Mouse (Mus musculus) cerebral cortex, adult 2 months (tissue): ENCODE data around the gene Ddit4.

Source experiments
- WGBS: fragments of 180-500 bp; shearing (Covaris S2); methylation state at CpG from one replicate; pipeline ENCODE4 v1.1.7; 2018; 5-methylcytosine and 5-hydroxymethylcytosine counted together

The Ddit4 gene

DNA sequence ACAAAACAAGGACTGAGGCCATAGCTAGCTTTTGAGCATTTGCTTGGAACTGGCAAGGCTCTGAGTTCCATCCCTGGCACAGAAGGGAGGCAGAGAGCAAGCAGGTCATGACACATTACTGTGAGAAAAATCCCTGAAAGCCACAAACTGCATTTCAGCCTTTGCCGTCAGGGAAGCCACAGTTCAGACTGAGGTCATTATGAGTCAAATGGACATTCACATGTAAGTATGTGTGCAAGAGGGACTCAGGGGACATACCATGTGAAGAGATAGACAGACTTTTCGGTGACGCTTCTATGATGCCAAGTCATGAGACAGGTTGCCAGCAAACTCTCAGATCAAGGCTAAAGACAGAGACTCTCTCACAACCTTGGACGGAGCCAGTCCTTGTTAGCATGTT, 33.5 kb downstream of the Ddit4 start:
- WGBS: 93% methylated on average over 4 of the region's 4 CpGs

DNA sequence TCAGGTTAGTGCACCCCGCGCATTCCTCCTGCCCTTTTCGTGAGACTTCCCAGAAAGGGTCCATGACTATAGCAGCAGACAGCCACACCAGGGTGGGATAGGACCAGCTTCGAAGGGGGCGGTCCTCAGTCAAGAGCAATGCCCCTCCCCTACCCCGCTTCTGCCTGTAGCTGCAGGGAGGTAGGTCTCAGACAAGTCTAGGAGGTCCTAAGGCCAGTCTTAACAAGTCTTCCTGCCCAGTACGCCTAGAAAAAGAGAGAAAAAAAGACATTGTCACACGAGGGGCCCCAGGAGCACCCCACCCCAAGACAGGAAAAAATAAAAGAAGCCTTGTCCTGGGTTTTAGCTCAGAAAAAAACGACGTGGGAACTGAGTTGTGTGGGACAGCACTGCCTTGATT, 35.0 kb downstream of the Ddit4 start:
- 13% methylated on average over 10 of the region's 10 CpGs for WGBS

DNA sequence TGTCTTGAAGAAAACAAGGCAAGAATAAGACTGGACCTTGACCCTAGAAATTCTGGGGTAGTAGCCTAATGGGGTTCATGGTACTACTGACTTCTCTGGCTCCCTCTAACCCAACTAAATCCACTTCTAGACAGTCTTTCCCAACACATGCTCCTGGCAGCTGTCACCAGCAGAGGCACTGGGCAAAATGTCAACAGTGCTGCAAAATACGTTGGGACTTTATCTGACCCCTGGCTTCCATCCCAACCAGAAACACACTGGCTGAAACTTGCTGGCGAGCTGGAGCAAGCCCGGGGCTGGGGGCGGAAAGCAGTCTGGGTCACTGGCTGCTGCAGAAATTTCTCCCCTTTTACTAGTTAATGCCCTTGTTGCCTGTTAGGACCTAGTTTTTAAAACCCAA, 35.5 kb downstream of the Ddit4 start:
- 20% methylated on average over 4 of the region's 4 CpGs for WGBS

DNA sequence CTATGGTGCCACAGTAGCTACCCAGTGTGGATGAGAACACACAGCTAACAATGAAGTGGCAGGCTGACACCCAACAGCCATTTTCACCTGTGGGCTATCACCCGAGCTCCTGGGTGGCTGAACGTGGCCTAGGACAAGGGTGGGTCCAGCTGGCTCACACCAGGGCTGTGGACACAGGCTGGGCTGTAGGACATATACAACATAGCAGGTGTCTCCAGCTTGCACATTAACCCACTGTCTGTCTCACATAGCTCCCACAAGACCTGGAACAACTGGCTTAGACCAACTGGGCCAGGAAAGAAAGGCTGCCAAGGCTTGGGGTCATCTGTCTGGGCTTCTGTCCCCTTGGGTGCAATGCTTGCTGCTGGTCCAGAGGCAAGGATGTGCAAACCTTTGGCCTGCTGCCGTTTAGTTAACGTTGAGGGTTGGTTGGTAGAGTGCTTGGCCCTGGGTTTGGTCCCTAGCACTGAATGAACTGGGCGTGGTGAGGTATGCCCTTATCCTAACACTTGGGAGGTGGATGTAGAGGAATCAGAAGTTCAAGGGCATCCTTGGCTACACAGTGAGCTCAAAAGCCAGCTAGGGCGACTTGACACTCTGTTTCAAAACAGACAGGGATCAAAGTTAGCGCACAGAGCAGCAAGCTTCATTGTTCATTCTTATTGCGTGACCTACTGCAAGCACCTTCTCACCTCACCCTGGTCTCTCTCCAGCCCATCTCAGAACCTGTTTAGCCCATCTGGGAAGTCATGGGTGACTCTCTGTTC, 36.3 kb downstream of the Ddit4 start:
- WGBS: 91% methylated on average over 8 of the region's 8 CpGs

DNA sequence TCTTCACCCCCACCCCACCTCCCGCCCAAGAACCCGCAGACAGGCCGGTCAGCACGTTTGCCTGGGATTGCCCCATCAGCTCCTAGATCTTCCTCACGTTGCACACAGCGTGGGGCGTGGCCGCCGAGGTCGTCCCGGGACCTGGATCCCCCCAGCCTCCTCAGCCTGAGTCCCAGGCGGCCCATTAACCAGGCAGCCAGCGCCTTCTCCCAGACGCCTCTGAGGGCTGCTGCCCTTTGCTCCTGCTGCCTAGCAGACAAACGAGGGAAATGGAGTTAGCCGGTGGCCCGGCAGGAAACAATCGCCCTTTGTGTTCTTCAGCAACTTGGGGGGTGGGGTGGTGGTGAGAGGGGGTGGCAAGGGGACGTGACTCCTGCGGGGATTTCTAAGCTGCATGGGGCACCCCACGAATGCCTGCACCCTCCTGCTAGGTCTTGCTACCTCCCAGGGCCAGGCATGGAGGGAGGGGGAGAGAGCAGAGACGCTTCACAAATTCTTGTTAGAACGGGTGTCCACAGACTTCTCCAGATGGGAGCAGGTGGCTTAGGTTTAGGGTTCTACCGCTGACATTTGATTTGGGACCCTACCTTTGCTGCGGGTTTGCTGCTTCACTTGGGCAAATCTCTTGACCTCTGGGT, 40.0 kb downstream of the Ddit4 start:
- 25% methylated on average over 25 of the region's 25 CpGs for WGBS

DNA sequence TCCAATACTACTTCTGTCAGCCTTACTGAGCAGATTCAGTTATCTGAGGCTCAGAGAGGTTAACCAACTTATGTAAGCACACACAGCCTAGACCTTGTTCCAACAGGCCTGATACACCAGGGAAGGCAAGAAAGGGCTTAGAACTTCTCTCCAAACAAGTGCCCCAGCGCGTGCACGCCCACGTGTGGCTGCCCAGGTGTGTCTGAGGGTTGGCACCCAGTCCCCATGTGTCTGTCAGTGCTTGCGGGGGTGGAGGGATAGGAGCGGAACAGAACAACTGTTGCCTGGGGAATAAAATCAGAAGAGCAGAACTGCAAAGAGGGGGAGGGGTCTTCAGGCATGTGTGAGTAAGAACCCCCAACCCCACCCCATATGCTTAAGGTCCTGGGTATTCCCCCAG, 40.5 kb downstream of the Ddit4 start:
- 49% methylated on average over 6 of the region's 6 CpGs for WGBS

DNA sequence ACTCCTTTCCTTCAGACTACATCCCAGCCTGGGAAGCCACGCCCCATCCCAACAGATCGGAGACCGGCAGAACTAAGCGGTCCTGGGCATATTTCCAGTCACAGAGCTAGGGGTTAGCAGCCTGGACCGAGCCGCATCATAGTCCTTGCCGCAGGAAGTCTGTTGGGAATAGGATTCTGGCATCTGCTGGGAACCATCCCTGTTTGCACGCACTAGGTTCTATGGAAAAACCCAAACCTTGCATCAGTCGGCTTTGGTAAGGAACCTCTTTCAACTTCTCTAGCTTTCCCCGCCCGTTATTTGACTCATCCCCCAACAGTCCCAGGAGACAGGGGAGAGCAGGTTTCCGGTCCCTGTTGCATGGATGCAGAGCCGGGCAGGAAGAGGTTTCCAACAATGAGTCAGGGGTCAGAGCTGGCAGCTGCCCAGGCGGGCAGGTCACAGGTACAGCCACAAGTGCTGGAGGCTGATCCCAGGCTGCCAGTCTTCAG, 42.2 kb downstream of the Ddit4 start:
- WGBS: 12% methylated on average over 14 of the region's 14 CpGs

DNA sequence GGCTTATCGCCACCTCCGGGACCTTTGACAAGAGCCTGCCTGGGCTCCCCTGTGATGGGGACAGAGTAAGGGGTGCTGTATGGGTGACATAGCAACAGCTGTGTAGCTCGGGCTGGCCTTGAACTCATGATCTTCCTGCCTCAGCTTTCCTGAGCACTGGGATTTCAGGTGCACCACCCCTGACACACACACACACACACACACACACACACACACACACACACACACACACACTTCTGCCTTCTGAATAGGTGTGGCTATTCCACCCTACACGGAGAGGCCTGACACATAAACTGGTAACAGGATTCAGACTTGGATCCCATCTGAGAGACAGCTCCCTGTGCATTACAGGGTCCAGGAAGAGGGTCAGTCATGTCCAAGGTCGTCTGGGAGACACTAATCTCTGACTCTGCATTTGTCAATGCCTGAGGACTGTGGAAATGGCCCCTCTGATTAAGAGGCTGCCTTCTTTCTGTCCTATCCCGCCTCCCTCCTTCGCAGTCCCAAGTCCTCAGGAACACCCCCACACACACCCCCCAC, 42.8 kb downstream of the Ddit4 start:
- WGBS: 62% methylated on average over 7 of the region's 7 CpGs

DNA sequence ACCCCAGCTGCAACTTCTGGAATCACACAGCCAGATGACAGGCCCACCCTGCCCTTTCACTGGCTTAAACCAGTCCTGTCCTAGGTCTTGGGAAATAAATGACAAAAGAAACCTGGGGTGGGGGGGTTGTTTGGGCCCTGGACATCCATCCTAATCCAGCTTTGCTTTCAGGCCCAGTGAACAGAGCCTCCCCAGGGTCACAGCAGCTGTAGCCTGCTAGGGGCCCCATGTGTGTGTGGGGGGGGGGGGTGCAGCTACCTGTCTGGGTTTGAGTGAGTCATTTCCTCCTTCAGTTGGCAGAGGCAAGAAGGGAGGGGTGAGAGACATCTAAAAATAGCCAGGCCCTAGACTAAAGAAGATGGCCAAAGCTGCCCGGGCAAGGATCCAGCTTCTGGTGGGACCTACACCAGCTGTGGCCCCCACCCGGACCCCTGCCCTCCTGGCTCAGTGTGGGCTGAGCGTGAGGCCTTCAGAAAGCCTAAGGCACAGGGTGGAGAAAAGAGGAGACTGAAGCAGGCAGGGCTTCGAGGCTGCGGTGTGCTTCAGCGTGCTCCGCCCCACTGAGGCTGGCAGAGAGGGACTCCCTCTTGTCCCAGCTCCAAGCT, 43.8 kb downstream of the Ddit4 start:
- WGBS: 29% methylated on average over 7 of the region's 7 CpGs

DNA sequence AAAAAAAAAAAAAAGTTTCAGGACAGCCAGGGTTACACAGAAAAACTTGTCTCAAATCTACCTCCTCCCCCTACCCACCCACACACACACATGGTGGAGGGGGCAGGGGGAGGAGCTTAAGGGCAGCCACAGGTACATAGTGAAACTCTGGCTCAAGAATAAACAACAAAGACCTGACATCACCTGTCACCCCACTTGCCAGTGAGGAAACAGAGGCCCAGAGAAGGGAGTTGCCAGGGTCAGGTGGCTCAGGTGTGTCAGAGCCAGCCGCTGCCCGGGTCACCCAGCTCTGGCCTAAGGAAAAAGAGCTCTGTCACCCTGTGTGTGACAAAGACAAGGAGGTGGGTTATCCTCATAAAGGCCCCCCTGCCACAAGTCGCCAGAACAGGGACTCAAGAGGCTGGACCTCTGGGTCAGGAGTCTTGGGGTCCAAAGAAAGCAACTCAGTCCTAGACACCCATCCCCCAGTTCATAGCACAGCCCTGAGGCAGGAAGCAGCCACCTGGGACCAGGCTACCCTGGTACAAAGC, 44.5 kb downstream of the Ddit4 start:
- 86% methylated on average over 3 of the region's 3 CpGs for WGBS

DNA sequence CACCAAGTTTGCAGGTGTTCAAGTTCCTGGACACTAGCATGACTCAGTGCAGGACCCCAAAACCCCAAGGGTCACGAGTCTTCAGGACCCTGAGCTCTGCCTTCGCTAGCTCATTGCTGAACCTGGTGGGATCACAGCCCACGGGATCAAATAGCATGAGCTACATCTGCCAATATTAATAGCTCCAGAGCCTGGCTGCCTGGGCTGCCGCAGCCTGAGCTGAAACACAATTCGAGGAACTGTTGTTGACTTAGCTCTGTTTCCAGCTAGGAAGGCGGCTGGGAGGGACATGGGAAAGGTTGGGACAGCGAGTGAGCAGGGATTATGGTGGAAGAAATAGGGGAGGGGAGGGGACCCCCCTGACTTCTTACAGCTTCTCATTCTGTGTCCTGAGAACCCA, 48.5 kb downstream of the Ddit4 start:
- 62% methylated on average over 7 of the region's 7 CpGs for WGBS

DNA sequence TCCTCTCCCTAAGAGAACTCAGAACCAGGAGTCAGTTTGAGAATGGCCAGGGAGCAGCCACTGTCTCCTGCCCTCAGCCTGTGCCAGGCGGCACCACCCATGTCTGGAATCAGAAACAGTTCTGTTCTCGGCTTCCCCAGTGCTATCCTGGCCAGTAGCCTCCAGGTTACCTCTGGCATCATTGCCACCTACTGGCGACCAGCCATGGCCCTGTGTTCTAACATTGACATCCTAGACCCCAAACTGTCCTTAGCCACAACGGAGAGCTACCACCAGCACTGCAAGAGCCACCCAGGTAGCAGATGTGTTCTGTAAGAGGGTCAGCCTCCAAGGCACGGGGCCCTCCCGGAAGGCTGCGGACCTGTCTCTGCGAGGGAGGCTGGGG, 49.0 kb downstream of the Ddit4 start:
- 70% methylated on average over 8 of the region's 8 CpGs for WGBS

DNA sequence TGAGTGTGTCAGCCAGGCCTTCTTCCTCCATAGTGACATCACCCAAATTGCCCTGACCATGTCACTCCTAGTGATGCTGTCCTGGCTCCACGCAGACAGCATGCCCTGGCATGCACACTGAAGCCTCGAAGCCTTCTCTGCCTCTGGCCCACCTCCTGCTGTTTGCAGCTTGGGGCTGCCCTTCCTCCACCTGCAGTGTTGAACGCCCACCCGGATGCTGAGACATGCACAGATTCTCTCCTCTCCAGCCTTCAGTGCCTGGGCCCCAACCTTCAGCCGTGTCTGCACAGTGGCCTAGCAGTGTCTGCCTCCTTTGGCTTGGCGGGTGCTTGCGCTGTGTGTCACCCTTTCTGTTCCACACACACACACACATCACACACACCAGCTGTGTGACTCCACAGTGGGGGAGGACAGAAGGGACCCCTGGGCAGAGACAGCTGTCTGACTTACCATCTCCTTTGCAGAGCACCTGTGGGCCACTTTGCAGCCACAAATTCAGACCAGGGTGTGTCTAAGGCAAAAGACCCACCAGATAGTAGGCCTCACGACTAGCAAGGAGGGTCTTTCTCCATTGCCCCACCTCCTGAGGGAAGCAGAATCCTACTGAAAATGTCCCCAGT, 49.5 kb downstream of the Ddit4 start:
- 49% methylated on average over 8 of the region's 8 CpGs for WGBS

DNA sequence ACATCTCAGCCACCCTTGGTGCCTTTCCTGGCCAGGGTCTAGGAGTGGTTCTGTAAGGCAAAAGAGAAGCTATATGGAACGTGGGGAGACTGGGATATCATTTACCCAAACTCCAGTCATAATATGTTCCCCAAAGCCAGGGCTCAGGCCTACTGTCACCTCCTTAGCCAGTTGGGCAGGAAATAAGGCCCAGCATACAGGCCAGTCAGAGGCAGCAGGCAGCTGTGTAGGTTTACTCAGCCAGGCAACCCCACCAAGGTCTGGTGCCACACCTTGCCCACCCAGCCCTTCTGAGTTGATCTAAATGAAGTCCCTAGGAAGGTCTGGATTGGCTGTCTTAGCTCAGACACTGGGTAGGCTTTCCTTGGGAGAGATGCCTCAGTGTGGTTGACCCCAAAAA, 50.2 kb downstream of the Ddit4 start:
- 88% methylated on average over 1 of the region's 1 CpGs for WGBS

DNA sequence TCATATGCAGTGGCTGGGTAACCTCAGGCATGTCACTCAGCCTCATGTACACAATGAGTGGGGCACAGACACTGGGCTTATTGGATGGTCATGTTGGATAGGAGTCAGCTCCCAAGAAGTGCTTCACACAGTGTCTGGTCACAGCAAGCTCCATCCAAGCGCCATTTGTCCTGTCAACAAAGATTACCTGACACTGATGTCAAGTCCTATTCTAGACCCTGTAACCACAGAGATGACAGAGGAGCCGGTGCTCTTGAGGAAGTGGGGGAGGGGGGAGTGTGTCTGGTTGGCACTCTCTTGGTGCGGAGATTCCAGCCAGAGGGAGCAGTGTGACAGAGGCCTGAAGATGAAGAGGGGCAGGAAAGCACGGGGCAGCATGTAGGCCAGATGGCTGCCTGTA, 50.7 kb downstream of the Ddit4 start:
- 48% methylated on average over 4 of the region's 4 CpGs for WGBS

DNA sequence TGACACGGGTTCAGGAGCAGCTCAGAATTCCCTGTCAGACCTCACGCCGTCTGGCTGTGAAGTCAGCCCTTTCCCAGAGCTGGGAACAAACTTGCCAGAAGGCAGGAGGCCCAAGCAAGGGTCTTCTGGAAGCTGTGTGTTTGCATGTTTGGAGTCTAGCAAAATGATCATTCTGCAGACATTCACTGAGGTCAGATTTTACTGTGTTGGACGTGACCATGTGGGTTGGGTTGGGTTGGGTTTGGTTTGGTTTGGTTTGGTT, 51.5 kb downstream of the Ddit4 start:
- 26% methylated on average over 4 of the region's 4 CpGs for WGBS
